Mouse (Mus musculus): ENCODE results near the gene Fubp1. TPM values are rescaled to one million over a fixed set of nuclear protein-coding genes. Genes with fewer than 3 reads are reported as not detected.

Fubp1 gene
- total RNA-seq, 1 experiment from 2014 or later = 149 TPM

GRCm38 (mm10) chr3:152272974-152273685, 62.9 kb downstream of the Fubp1 start:
- DNase-seq = no peak

GRCm38 (mm10) chr3:152275008-152275407, 64.8 kb downstream of the Fubp1 start:
- no peak for DNase-seq

- no peak for DNase-seq
Observed at GRCm38 (mm10) chr3:152276935-152277334, 66.7 kb downstream of the Fubp1 start.

GRCm38 (mm10) chr3:152277912-152278311, 67.7 kb downstream of the Fubp1 start:
- DNase-seq = no peak

- no peak for DNase-seq
Observed at GRCm38 (mm10) chr3:152278431-152278830, 68.2 kb downstream of the Fubp1 start.

GRCm38 (mm10) chr3:152282126-152282525, 71.9 kb downstream of the Fubp1 start:
- no peak for DNase-seq

- no peak for DNase-seq
Observed at GRCm38 (mm10) chr3:152284306-152284705, 74.1 kb downstream of the Fubp1 start.

- no peak for DNase-seq
Observed at GRCm38 (mm10) chr3:152284759-152285158, 74.5 kb downstream of the Fubp1 start.

Other genes starting within 250 kb of the Fubp1 start
- gene Gipc2, start 44.2 kb upstream of the Fubp1 start, total RNA-seq (2021) = 0.96 and 2.8 TPM in 2 replicates
- 38.6 and 45.2 TPM in 2 replicates for gene Dnajb4, start 120 bp upstream of the Fubp1 start, total RNA-seq (2021)
- gene Nexn, start 55.9 kb downstream of the Fubp1 start, total RNA-seq (2021) = 7.6 and 7.9 TPM in 2 replicates
- gene Miga1, start 130.0 kb downstream of the Fubp1 start, total RNA-seq (2021) = 9.3 and 11.5 TPM in 2 replicates
- 73.5 and 83.9 TPM in 2 replicates for gene Usp33, start 136.1 kb downstream of the Fubp1 start, total RNA-seq (2021)
- gene Zzz3, start 185.1 kb downstream of the Fubp1 start, total RNA-seq (2021) = 32.8 and 37.5 TPM in 2 replicates

Measured in adrenal gland, postnatal 14 days (tissue).